Mouse (Mus musculus): ENCODE measurements around the gene Olfr1209. TPM values are rescaled to one million over a fixed set of nuclear protein-coding genes. Genes with fewer than 3 reads are reported as not detected.

Olfr1209 gene
- not detected for total RNA-seq (2023)

GRCm38 (mm10) chr2:88915057-88915456, at the start of gene Olfr1209:
Olfr1209 (minus strand) TSS chr2:88915157.

GRCm38 (mm10) chr2:88953669-88954068, 38.7 kb upstream of the Olfr1209 start, which contains the start of gene Olfr1212:
Olfr1212 (plus strand) TSS chr2:88953969.

GRCm38 (mm10) chr2:88938011-88938410, 23.1 kb upstream of the Olfr1209 start, which contains the start of gene Olfr1211:
Olfr1211 (minus strand) TSS chr2:88938111.

GRCm38 (mm10) chr2:88902211-88902610, 12.7 kb downstream of the Olfr1209 start, which contains the start of gene Olfr1208:
Olfr1208 (minus strand) TSS chr2:88902311.

GRCm38 (mm10) chr2:88862931-88863330, 52.0 kb downstream of the Olfr1209 start, which contains the start of gene Olfr1206:
Olfr1206 (plus strand) TSS chr2:88863231.

Other genes starting within 250 kb of the Olfr1209 start
- not detected for gene Olfr1193, start 239.5 kb downstream of the Olfr1209 start, total RNA-seq (2023)
- not detected for gene Olfr1195, start 226.0 kb downstream of the Olfr1209 start, total RNA-seq (2023)
- gene Olfr1196, start 210.6 kb downstream of the Olfr1209 start, total RNA-seq (2023), result not detected
- not detected for gene Olfr1197, start 182.8 kb downstream of the Olfr1209 start, total RNA-seq (2023)
- not detected for gene Olfr1198, start 163.8 kb downstream of the Olfr1209 start, total RNA-seq (2023)
- gene Olfr1199, start 154.7 kb downstream of the Olfr1209 start, total RNA-seq (2023), result not detected
- gene Olfr1200, start 144.7 kb downstream of the Olfr1209 start, total RNA-seq (2023), result not detected
- not detected for gene Olfr1201, start 122.1 kb downstream of the Olfr1209 start, total RNA-seq (2023)
- gene Olfr1202, start 100.7 kb downstream of the Olfr1209 start, total RNA-seq (2023), result not detected
- gene Olfr1205, start 85.4 kb downstream of the Olfr1209 start, total RNA-seq (2023), result not detected
- gene Olfr1204, start 65.9 kb downstream of the Olfr1209 start, total RNA-seq (2023), result not detected
- not detected for gene Olfr1206, start 51.9 kb downstream of the Olfr1209 start, total RNA-seq (2023)
- gene Olfr1208, start 12.8 kb downstream of the Olfr1209 start, total RNA-seq (2023), result not detected
- gene Olfr1211, start 23.0 kb upstream of the Olfr1209 start, total RNA-seq (2023), result not detected
- not detected for gene Olfr1212, start 38.8 kb upstream of the Olfr1209 start, total RNA-seq (2023)
- not detected for gene Gm13762, start 65.1 kb upstream of the Olfr1209 start, total RNA-seq (2023)
- gene Olfr1214, start 77.5 kb upstream of the Olfr1209 start, total RNA-seq (2023), result not detected
- gene Olfr1215, start 91.8 kb upstream of the Olfr1209 start, total RNA-seq (2023), result not detected
- not detected for gene Olfr1216, start 103.2 kb upstream of the Olfr1209 start, total RNA-seq (2023)
- not detected for gene Olfr1217, start 116.9 kb upstream of the Olfr1209 start, total RNA-seq (2023)
- gene Olfr1218, start 146.0 kb upstream of the Olfr1209 start, total RNA-seq (2023), result not detected
- gene Olfr1219, start 168.4 kb upstream of the Olfr1209 start, total RNA-seq (2023), result not detected
- gene Olfr1220, start 191.7 kb upstream of the Olfr1209 start, total RNA-seq (2023), result not detected
- not detected for gene Olfr1221, start 202.1 kb upstream of the Olfr1209 start, total RNA-seq (2023)
- not detected for gene Olfr1222, start 217.9 kb upstream of the Olfr1209 start, total RNA-seq (2023)
- gene Olfr1223, start 236.4 kb upstream of the Olfr1209 start, total RNA-seq (2023), result not detected
- gene Olfr1224-ps1, start 248.9 kb upstream of the Olfr1209 start, total RNA-seq (2023), result not detected